Mouse (Mus musculus) hematopoietic stem cell, adult 5-6 weeks (primary cell): Measurements from ENCODE around the gene Mgat5. TPM values are rescaled to one million over a fixed set of nuclear protein-coding genes. Genes with fewer than 3 reads are reported as not detected.

Experiments used
- ATAC-seq, 2 experiments: fragments of 125-278 bp in 1 of 2; replicated peaks in 1 of 2; 2 replicates each; pipeline ENCODE4 v1.8.0; 2016 to 2017; ENCODE audit warnings: inconsistent platforms in 2 of 2, mild to moderate bottlenecking in 2 of 2, moderate number of reproducible peaks in 2 of 2, low read depth in 1 of 2, moderate TSS enrichment in 1 of 2; ENCODE audit not compliant: low FRiP score in 2 of 2, poor library complexity in 2 of 2, severe bottlenecking in 2 of 2, insufficient read depth in 1 of 2, low TSS enrichment in 1 of 2
- total RNA-seq: library from RNA; stranded (forward); fragments of 172-1452, 232-1000 nt; gene quantifications from 2 replicates; pipeline ENCODE4 v1.2.3, GENCODE M21; 2017

The Mgat5 gene
- total RNA-seq, 1 experiment from 2014 or later: 39.1 TPM

DNA sequence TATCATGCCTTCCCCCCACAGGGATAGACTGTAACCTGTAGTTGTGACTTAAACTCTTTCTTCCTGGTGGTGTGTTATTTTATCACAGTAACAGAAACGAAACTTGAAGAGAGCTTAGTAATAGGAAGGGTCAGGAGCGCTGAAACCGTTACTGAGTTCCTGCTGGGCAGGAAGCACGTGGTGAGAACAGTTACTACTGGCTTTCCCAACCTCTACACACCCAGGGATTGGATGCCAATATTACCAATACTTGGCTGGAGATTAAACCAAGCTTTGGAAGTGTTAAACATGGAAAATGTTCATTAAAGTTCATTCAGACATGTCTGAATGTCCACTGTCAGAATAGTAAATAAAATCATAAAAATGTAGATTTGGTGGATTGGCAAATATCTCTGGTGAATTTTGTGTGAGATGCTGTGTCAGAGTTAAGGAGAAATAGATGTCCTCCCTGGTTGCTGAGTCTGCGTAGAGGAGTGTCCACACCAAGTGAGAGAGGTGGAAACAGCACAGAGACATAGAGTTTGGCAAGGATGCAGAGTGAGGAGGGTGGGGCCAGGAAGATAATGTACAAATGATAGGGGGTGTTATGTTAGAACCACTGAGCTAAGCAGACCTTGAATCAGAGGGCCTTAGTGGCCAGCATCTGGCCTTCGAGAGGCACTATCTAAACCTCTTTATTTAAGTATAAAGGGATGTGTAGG is 38.2 kb downstream of the Mgat5 start:
- peak; percentile 59 to 60 for ATAC-seq

DNA sequence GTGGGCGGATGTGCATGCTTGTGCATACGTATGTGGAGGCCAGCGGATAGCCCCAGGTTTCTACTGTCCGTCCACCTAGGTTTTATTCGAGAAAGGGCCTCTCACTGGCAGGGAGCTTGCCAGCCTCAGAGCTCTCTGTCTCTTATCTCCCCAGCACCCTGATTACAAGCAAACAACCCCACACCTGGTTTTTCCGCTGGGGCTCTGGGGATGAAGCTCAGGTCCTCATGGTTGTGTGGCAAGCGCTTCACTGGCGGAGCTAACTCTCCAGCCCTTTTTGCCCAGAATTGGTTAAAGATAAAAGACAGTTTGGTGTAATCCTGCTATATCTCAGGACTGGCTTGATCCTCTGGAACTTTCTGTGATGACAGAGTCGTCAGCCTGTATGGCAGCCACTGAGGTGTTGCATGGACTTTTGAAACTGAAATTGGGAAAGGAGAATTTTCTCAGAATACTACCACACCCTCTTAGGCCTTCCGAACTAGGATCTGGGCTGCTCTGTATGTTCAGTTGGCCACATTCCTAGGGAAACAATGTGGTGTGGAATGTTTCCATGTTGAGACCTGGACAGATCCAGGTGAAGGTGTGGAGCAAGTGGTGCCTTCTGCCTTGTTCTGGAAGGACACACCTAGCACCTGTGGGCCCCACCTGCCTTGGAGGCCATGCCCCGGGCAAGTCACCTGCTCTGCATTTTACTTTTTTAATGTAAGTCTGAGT is 39.4 kb downstream of the Mgat5 start:
- ATAC-seq: no peak

DNA sequence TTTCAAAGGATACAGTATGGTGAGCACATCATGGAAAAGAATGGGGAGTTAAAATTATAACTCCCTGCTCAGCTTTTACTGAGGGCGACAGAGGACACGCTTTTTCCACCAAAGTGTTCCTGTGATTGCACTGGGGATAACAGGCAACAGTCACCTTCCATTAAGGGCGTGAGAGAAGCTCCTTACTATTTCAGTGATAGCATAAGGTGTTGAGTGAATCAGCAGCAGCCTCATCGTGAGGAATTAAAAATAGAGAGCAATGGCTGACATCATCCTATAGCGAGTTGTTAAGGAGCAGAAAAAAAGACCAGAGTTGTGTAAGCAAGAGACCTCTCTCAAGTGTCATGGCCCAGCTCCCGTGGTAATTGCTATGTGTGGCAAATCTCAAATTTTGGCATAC is 41.3 kb downstream of the Mgat5 start:
- no peak for ATAC-seq

DNA sequence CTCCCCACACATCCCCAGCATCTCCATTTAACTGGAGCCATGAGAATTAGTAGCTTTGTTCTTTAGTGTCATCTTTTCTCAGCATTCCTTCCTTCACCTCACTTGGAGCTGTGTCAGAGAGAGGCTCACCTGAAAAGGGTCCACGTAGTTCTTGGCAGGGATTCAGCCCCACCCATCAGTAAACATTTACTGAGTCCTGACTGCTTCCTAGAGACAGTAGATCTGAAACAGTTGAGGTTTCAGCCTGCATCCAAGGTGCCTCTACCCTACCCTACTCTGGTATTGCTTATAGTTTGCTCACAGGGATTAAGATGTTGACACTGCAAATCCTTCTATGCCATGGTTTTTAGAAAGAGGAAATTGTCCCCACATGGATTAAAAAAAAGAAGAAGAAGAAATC is 43.6 kb downstream of the Mgat5 start:
- ATAC-seq: no peak

DNA sequence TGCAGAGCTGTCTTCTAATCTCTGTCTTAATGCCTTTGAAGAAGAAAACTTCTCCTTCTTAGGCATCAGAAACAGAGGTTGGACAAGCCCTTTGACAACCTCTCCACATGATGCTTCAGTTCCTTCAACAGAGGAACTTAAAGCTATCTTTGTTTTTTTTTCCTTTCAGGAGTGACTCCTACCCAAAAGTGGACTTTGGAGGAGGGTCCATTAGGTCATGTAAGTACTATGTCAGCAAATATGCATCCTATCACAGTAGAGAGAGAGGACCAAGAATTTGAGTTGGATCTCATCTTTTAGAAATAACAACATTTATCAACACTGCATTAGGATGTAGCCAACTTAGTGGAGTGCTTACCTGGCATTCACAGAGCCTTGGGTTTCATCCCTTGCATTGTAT is 44.8 kb downstream of the Mgat5 start:
- ATAC-seq: no peak

DNA sequence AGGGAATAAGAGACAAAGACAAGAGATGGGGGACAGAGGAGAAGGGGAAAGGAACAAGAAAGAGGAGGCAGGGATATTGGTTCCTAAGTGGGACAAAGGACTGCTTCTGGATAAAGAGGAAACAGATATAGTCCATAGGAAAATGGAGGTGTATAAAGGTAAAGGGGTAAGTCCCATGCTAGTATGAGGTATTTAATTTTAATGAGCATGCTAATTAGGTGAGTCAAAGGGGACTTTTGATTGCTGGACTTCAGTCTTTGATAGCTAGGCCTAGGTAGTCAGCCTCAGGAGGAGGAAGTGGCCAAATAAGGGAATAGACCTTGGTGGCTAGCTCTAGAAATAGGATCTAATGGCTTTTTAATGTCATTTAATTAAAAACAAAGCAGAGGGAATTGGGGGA is 45.5 kb downstream of the Mgat5 start:
- ATAC-seq: no peak

DNA sequence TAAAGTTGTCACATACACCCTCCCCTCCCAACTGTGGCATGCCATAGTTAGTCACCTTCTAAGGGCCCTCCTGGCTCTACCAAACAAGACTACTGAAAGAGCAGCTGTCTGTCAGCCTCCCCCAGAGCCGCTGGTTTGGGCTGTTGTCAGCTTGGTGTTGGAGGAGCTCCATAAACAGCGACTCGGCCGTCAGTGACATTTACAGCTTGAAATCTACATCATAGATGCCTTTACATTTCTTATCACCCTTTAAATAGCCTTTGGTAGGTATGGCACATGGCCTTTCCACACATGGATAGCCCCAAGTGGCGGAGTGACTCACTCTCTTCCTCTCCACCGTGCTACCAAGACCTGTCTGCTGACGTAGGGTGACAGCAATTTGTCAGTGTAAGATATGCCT is 46.9 kb downstream of the Mgat5 start:
- no peak for ATAC-seq

DNA sequence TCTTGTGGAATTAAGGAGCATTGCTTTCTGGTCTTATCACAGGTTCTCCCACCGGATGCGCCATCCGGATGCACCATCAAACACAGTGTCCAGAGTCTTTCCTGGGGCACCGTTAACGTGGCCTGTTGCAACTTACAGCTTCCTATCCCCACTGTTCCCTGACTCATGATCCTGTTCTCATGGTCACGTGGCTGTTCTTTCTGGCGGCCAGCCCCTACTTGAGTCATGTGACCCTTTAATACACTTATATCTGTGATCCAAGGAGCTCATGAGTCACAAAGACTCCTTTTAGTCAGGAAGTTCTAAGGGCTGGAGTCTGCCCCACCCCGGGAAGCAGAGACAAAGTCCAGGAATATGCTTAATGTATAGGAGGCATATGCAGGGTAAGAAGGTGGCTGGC is 52.2 kb downstream of the Mgat5 start:
- ATAC-seq: no peak

DNA sequence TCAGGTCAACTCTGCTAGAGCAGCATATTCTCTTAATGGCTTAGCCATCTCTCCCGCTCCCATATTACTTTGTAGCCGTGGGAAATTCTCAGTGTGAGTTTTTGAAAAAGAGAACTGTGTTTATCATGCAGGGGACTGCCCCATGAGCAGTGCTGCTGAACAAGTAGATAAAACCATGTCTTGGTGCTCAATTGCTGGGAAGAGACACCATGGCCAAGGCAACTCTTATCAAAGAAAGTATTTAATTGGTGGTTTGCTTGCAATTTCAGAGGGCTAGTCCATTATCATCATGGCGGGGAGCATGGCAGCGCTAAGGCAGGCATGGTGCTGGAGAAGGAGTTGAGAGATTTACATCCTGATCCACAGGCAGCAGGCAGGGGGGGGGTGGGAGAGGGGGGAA is 54.9 kb downstream of the Mgat5 start:
- ATAC-seq: no peak

DNA sequence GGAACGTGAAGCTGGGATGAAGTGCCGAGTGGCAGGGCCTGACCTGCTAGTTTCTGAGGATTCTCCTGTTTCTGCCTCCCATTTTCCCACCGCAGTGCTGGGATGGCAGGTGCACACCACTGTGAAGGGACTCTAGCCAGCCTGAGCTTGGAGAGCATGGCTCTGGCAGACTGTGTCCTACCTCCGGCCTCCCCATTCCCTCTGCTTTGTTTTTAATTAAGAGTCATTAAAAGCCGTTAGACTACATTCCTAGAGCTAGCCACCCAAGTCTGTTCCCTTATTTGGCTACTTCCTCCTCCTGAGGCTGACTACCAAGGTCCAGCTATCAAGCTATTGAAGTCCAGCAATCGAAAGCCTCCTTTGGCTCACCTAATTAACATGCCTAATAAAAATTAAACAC is 56.2 kb downstream of the Mgat5 start:
- ATAC-seq: no peak

DNA sequence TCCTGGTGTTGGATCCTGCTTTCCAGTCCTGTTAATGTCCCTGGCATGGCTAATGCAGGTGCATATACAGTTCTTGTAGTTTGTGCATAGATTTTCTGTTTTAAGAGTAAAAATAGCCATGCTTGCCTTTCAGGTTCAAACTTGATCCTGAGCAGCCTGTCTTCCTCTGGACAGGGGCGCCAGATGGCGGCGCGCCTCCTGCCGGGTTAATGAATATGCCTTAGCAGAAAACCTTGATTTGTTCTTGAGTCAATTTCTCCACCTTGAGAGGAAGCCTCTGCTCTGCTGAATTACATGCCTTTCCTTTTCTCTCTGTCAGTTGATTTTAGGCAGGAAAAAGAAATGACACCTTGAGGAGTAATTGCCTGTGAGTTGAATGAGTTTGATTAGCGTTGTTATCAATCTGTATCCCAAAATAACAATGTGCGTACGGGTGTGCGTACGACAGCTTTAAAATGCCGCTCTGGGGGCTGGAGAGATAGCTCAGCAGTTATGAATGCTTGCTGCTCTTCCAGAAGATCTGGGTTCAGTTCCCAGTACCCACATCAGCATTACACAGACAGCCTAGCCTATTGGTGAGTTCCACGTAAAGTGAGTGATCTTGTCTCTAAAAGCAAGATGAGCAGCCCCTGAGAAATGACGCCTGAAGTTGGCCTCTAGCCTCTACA is 57.5 kb downstream of the Mgat5 start:
- no peak for ATAC-seq

DNA sequence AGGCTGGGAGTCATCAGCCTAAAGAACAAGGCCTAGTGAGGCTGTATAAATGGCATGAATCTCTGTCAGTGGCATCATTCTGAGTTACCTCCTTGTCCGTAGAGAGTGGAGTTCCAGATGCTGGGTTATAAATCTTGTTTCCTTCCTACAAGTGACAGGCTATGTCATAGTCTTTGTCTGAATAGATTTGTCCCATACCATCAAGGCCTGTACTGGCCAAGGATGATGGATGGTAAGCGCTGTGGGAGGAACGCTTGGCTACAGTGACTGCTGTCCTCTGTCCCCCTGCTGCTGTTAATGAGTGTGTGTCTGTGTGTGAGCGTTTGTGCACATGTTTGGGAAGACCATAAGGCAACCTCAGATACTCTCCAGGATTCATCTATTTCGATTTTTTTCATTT is 63.2 kb downstream of the Mgat5 start:
- no peak for ATAC-seq

DNA sequence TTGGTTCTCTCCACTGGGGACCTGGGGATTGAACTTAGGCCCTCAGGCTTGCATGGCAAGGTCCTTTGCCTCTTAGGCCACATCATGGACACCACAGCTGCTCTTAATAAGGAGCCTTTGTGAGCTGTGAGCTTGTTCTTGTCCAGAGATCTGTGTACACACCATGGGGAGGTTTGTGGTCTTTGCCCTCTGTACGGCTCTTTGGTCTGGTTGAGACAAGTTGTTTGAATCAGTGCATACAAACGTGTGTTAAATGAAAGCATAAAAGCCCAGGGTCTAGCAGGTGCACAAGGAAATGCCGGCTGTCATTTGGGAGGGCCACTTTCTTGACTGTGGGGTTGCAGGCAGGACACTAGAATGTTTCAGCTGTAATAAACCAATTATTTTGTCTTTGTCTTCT is 64.5 kb downstream of the Mgat5 start:
- no peak for ATAC-seq

DNA sequence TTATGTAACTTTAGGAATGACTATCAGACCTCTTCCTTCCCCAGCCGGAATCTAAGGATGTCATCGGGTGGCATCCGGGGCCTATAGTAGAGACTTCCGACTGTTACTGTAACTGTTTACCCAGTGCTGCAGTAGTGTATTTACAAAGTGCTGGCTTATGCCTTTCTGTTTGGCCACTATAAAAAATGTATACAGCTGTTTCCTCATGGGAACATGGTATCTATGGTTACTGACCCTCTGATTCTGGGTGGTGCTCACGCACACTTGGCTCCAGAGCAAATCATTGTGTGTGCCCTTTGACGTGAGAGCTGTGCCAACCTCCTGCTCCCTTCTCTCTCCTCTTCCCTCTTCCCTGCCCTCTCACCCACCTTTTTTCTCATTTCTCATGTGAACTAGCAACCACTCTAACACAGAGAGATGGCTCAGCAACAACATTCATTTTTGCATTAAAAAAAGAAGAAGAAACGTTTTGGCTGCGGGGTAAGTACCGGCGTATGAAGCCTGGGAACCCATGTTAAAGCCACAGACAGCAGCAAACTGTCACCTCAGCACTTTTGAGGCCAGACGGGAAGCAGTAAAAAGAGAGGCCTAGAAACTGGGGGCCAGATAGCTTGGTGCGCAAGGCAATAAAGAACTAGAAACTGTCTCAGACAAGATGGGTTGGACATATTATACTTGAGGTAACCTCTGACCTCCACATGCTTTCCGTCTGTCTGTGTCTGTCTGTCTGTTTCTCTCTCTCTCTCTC is 65.6 kb downstream of the Mgat5 start:
- ATAC-seq: peak; percentile 48 to 63

DNA sequence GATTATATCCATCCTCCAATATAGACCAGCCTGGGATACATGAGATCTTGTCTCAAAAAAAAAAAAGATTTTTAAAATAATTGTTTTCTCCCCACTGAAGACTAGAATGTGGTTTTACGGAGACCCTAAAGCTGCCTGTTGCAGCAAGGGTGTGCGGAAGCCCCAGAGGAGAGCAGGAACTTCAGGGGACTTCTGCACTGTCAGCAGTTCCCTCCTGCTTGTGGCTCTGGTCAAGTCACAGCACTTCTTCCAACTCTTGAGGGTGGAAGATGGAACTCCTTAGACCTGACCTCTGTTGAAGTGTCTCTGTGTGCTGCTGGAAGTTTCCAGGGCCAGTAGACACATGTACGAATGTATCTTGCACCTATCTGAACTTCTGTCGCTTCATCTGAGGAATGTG is 66.3 kb downstream of the Mgat5 start:
- no peak for ATAC-seq

DNA sequence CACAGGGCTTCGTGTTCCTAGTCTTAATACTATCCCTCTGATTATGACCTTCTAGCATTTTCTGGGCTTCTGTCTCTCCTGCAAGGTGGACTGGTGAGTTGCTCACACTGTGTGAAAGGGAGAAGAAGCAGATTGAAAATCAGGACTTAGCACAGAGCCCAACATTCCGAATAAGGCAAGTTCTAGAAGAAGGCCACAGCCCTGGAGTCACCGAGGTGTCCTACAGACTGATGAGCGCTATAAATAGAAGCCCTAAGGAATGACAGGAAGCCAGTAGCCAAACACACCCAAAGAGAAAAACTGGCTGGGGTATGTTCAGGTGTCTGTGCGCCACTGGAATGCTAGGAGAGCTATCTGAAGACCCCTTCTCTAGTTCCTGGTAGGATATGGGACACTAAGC is 68.5 kb downstream of the Mgat5 start:
- ATAC-seq: no peak

DNA sequence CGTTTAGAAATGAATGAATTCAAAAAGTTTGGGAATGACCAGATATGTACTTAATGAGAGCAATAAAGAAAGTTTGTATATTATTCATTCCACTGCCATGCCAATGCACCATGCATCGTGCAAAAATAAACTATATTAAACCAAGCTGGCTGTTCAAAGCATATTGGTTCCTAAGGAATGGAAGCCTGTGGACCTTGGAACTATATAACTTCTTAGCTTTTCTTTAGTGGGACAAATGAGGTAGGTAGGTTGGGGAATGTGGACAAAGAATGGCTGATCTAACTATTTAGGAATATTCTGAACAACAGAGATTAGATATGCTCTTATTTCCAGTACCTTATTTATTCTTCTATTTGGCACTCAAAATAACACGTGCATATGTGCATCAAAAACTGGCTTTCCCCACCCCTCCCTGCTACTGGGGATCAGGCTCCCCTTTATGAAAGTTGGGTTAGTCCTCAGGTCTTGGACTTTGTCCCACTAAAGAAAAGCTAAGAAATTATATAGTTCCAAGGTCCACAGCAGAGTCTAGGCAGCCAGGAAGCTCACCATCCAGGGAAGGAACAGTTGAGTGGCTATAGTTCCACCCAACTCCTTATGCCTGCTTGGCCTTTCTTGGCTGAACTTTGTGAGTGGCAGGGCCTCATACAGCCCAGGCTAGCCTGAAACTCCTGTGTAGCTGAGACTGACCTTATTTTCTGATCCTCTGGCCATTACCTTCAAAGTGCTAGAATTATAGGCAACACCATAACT is 70.9 kb downstream of the Mgat5 start:
- no peak for ATAC-seq
